Mouse (Mus musculus): ENCODE measurements at regions not wholly inside any gene's neighbourhood (a gene's known extent, or its start where the extent isn't known, plus 50 kb on each side); places are given as distances from the start of the nearest gene placed in this dataset.

- no peak for DNase-seq
Observed at GRCm38 (mm10) chr6:52486655-52487054, 153.5 kb downstream of the Hibadh start.

- no peak for DNase-seq
Observed at GRCm38 (mm10) chr6:52487861-52488260, 152.3 kb downstream of the Hibadh start.

- peak; percentile 28 for DNase-seq
Observed at GRCm38 (mm10) chr6:52490264-52490775, 149.9 kb downstream of the Hibadh start.

- DNase-seq: no peak
Observed at GRCm38 (mm10) chr6:52495301-52495700, 144.9 kb downstream of the Hibadh start.

GRCm38 (mm10) chr6:52495855-52496254, 144.3 kb downstream of the Hibadh start:
- no peak for DNase-seq

All from kidney, postnatal 10 days (tissue).